Mouse (Mus musculus) cerebellum, adult 9-10 months (tissue): ENCODE measurements at regions not wholly inside any gene's neighbourhood (a gene's known extent, or its start where the extent isn't known, plus 50 kb on each side); places are given as distances from the start of the nearest gene placed in this dataset.

Source experiments
- DNase-seq: peaks from one replicate; pipeline ENCODE4 v3.0.0; 2022

- no peak for DNase-seq
Measured at GRCm38 (mm10) chr1:41551271-41551670, 745.9 kb downstream of the Tmem182 start.

- DNase-seq, result no peak
Measured at GRCm38 (mm10) chr1:41555607-41556006, 750.2 kb downstream of the Tmem182 start.

- DNase-seq, result peak; percentile 3
Measured at GRCm38 (mm10) chr1:41559101-41559665, 753.8 kb downstream of the Tmem182 start.

GRCm38 (mm10) chr1:41559991-41560390 is 754.6 kb downstream of the Tmem182 start:
- DNase-seq, result no peak

GRCm38 (mm10) chr1:41603471-41603870 is 798.1 kb downstream of the Tmem182 start:
- no peak for DNase-seq

- DNase-seq, result no peak
Measured at GRCm38 (mm10) chr1:41604996-41605747, 799.8 kb downstream of the Tmem182 start.

- no peak for DNase-seq
Measured at GRCm38 (mm10) chr1:41605748-41606131, 800.3 kb downstream of the Tmem182 start.

GRCm38 (mm10) chr1:41610783-41611182 is 805.4 kb downstream of the Tmem182 start:
- no peak for DNase-seq

GRCm38 (mm10) chr1:41651804-41652203 is 846.4 kb downstream of the Tmem182 start:
- DNase-seq, result no peak

GRCm38 (mm10) chr1:41652210-41652609 is 846.8 kb downstream of the Tmem182 start:
- DNase-seq, result no peak

- peak; percentile 28 for DNase-seq
Measured at GRCm38 (mm10) chr1:41652646-41653427, 847.4 kb downstream of the Tmem182 start.

- no peak for DNase-seq
Measured at GRCm38 (mm10) chr1:41674086-41674485, 868.7 kb downstream of the Tmem182 start.

GRCm38 (mm10) chr1:41675345-41675744 is 869.9 kb downstream of the Tmem182 start:
- DNase-seq, result no peak

GRCm38 (mm10) chr1:41705692-41706091 is 900.3 kb downstream of the Tmem182 start:
- DNase-seq, result no peak

GRCm38 (mm10) chr1:41742644-41743331 is 937.4 kb downstream of the Tmem182 start:
- DNase-seq, result no peak

GRCm38 (mm10) chr1:41743332-41743710 is 937.9 kb downstream of the Tmem182 start:
- no peak for DNase-seq

- DNase-seq, result no peak
Measured at GRCm38 (mm10) chr1:41744531-41744930, 939.1 kb downstream of the Tmem182 start.

GRCm38 (mm10) chr1:41759366-41759765 is 936.2 kb upstream of the Pou3f3 start:
- DNase-seq, result no peak
